Mouse (Mus musculus) liver, embryonic 14.5 days (tissue): Measurements from ENCODE around the gene Jdp2.

ENCODE experiments used
- CTCF ChIP-seq: IDR thresholded peaks from 2 replicates; pipeline ENCODE4 v1.5.1; 2016; ENCODE audit warnings: antibody characterized with exemption, low read depth, control low read depth
- EP300 ChIP-seq: IDR thresholded peaks from 2 replicates; pipeline ENCODE4 v1.6.1; 2016; ENCODE audit warnings: antibody characterized with exemption, low read depth

- TF ChIP-seq CTCF (no peak), EP300 (no peak)
Measured at GRCm38 (mm10) chr12:85585761-85586258, 13.0 kb upstream of the Jdp2 start.
